Mouse (Mus musculus): Measurements from ENCODE around the gene Cysrt1.
A peak's percentile ranks its signal among the peaks of the same experiment; 100 is the strongest.

The Cysrt1 gene

DNA sequence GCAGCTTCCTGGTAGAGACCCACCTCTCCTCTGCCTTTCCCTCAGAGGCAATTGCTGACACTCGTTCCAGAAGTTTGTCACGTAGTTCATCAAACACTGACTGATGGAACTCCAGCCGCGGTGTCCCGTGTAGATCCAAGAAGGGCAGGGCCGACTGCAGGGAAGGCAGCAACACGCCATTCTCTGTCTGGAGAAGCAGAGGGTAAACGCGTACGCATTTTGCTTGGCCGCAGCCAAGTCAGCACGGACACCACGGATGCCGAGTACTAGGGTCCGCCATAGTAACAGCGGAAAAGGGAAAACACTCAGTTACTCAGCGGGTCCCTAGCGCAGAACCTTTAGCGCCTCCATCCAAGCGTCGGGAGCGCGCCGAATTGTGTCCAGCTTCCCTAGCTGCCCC is 31.6 kb downstream of the Cysrt1 start:
- DNase-seq (ENCODE audit: low read depth, low spot score), result no peak

DNA sequence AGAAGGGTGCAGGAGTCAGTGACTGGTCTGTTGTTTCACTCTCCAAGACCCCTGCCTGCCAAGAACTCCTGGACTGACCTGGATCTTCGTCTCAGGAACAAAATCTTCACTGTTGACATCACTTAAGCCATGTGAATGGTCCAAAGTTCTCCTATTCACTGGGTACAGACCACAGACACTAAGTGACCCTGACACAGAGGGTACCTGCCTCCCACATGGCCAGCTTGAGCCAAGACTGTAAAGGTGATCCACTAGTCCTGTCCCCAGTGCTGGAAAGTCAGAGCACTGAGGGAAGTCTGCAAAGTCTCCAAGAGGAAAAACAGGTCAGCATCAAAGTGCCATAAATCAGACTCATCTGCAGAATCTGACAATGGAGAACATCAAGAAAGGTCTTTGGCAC is 34.7 kb downstream of the Cysrt1 start:
- no peak for DNase-seq (ENCODE audit: low read depth, low spot score)

DNA sequence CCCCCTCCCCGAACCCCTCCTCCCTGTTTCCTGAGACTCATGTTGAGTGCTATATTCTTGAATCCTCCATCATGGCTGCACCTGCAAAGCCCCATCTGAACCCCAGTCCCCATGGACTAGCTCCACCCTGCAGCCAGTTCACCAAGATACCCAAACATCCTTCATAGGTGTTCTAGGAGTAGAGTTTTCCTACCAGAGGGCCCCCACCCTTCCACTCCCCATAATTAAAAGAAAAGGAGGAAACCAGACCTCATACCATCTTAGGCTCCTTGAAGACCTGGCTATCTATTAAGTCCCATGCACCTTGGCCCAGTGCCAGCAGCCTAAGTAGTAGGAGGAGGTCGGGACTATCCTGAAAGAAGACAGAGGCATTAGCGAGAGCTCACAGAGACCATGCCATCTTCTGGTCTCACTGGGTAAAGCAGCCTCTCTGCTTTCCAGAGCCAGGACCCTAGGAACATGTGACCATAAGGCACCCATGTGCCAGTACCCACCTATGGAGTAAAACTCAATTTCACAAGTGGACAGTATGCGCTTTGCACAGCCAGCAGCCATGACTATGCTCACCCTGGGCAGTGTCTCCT is 38.5 kb downstream of the Cysrt1 start:
- DNase-seq (ENCODE audit: low read depth, low spot score), result no peak

DNA sequence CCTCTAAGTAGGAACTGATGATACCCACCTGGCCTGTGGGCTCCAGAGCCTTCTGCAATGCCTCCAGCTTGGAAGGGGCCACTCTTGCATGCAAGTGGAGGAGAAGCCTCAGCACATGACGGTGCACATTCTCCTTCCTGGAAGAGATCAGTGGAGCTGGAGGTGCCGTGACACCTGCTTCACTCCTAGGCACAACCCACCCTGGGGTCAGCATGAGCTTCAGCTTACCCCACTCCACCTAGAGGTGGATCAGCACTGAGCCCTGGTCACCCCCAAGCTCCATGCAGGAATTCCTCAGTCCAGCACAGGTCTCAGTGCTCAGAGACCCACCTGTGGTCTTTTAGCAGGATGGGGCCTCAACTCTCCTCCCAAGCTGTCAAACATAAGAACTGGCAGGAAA is 41.6 kb downstream of the Cysrt1 start:
- no peak for DNase-seq (ENCODE audit: low read depth, low spot score)

DNA sequence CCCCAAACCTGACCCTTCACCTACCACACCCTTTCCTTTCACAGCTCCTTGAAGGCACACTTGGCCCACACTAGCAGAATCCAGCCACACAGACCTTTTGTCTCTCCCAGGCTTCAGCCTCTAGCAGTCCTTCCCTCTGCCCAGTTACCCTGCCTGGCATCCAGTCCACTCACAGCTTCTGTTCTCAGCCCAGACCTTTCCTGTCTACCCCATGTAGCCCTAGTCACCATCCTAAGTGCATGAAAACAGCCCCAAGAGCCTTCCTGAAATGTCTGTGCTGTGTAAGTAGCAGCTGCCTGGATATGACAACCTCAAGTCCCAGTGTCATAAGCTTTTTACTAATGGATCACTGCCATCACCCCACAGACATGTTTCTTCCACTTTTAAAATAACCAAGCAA is 44.3 kb downstream of the Cysrt1 start:
- no peak for DNase-seq (ENCODE audit: low read depth, low spot score)

DNA sequence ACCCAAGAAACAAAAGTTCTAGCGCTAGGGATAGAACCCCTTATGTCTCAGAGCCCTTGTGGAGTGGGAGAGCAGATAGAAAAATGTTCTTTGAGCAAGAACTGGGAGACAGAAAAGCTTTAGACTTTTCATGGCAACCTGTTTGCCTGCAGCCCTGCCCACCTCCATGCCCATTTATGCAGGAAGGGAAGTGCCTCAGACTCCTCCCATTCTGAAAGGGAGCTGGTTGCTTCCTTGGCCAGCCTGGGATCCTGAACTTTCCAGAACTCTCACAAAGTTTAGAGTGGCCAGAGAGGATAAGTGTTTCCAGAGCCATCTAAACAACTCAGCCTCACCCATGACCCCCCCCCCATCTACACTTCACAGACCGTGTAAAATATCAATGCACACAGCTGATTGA is 45.1 kb downstream of the Cysrt1 start:
- no peak for DNase-seq (ENCODE audit: low read depth, low spot score)

DNA sequence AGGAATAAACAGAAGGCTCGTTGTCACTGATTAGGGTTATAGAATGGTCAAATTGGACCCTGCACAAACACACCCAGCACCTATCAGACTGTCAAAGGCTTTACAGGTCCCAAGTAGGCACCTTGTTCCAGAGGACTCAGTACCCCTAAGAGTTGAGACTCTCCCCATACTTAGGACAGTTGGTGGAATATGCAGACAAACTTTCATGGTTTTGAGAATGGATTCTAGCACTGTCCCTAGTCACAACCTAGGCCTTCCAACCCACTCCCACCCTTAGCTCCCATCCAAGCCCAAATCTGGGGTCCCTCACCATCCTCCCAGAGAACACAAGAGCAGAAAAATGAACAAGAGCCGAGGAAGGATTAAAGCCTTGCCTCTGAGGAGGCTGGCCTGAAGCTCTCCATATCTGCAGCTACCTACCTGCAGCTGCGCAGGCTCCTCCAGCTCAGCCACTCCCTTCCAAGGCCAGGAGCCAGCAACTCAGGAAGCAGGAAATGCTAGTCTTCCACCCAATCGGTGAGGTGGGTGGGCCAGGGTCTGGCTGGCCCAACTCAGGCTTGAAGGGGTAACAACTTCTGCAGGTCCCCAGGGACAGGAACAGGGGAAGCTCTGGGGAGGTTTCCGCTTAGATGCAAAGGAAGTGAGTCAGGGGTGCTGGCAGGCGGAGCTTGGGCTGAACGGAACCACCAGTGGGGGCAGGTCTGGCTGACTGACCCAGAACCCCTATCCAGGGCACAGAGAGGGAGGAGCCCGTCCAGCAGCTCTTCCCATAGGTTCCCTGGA is 45.9 kb downstream of the Cysrt1 start, which contains the start of gene Tor4a:
TSS of gene Tor4a (minus strand) at position 715 of the 783 bp plus-strand sequence.
- DNase-seq (ENCODE audit: low read depth, low spot score), result no peak

DNA sequence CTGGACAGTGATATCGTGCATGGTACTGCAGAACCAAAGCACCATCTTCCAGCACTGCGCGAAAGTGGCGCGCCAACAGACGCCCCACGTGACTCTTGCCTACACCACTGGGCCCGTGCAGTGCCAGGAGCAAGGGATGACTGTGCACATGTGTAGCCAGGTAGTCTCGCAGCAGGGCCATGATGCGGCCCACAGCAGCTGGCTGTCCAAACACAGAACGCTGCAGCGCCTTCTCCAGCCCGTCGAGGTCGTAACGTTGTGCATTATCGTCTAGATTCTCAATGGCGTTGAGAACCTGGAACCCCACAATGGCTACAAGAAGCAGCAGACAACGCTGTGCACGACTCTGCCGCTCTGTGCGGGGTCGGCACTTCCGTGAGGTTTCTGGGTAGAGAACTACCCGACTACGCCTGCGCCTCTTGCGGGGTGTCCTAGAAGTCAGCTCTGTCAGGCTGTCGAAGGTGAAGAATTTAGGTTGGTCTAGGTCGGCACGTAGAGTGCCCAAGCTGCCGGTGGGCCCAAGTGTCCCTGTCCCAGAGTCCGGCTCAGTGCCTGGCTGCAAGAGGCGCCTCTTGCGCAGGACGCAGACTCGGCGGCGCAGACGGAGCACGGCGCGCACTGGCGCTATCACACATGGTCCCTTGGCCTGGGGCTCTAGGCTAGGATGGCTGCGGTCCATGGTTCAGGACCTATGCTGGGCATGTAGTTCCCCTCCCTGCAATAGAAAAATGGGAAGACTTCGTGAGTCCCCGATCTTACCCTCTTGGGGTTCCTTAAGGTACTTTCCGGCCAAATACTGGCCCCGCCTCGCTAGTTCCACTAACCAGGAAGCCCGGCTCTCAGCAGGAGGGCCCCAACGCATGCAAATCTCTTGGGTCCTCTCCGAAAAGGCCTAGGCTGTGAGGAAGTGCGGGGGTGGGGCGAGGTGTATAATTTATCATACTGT is 46.8 kb downstream of the Cysrt1 start:
- DNase-seq (ENCODE audit: low read depth, low spot score), result no peak

DNA sequence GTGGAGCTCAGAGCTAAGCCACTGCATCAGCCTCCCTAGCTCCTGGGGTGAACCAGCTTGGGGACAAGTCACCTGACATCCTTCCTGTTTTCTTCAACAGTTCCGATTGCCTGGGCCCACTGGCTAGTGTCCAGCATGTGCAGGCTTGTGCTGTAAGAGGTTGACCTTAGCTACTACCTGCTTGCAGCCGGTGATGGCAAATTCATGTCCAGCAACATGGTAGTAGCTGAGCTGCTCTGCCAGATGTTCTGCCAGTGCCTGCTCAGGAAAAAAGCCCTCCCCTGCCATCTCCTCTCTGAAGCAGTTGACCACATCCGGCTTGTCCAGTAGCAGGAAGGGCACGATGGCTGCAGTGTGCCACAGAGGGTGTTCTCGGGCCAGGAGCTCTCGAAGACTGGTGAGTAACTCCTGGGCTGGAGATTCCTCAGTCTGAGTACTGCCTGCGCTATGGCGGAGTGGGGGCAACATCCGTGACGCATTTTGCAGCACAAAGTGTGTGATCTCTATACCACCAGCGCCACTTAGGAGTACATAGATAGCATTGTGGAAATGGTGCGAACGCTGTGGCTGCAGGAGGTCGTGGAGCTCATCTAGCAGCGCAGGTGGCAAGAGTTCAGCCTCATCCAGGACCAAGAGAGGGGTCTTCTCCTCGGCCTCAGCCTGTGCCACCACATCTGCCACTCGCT is 47.6 kb downstream of the Cysrt1 start:
- DNase-seq (ENCODE audit: low read depth, low spot score), result no peak

DNA sequence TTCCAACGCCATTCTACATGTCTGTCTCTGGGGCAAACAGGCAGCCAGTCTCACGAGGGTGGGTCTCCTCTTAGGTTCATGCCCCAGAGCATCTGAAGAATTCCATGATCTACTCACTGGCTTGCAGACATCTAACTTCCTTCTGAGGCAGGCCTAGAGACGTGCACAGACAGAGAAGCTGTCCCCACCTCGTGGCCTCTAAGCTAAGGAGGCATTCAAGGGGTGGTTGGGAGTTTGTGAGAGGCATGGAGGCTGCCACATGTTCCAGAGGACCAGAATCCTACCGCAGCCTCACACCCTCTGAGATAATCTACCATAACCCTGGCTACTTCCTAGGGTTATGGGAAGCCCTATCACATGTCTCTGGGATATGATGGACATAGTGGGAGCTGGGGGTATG is 48.2 kb downstream of the Cysrt1 start:
- DNase-seq (ENCODE audit: low read depth, low spot score), result no peak

DNA sequence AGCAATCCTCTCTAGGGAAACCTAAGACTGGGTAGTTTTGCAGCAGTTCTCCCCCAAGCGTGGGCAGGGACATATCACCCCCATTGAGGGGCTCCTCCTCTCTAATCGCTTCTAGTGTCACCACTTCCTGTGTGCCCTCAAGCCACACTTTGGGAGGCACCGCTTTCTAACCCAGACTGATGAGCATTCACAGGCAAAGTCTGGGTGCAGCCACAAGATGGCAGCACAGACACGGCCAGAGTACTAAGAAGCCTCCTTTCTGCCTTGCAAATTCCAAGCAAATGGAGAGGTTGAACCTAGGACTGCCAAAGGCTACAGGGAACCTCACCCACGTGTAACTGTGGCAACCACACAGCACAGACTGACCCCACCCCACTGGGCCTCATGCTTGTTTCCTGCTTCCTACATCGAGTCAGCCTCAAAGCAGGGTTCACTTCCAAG is 48.9 kb downstream of the Cysrt1 start:
- DNase-seq (ENCODE audit: low read depth, low spot score), result peak; percentile 66
